Mouse (Mus musculus) forebrain, embryonic 16.5 days (tissue): ENCODE measurements around the gene Camkv. TPM values are rescaled to one million over a fixed set of nuclear protein-coding genes. Genes with fewer than 3 reads are reported as not detected.

ENCODE experiments used
- ATAC-seq: fragments of 200-750 bp; cut with Nextera tagmentation; 2 replicates; pipeline ENCODE4 v1.8.0; 2017; ENCODE audit warnings: mild to moderate bottlenecking, moderate library complexity
- H3K27ac ChIP-seq: fragments of 300-500 bp; sonication (generic); 2 replicates; pipeline ENCODE4 v1.5.1; 2014; ENCODE audit warnings: low read length, control low read depth
- H3K27me3 ChIP-seq: fragments of 300-500 bp; sonication (generic); replicated peaks from 2 replicates; pipeline ENCODE4 v1.6.1; 2014; ENCODE audit warnings: low read length; ENCODE audit not compliant: control insufficient read depth, insufficient read depth
- H3K36me3 ChIP-seq: fragments of 300-500 bp; sonication (generic); 2 replicates; pipeline ENCODE4 v1.6.1; 2014; ENCODE audit not compliant: control insufficient read depth, insufficient read depth
- H3K4me1 ChIP-seq: fragments of 300-500 bp; sonication (generic); replicated peaks from 2 replicates; pipeline ENCODE4 v1.6.1; 2014; ENCODE audit warnings: low read length; ENCODE audit not compliant: control insufficient read depth, insufficient read depth
- H3K4me2 ChIP-seq: fragments of 300-500 bp; sonication (generic); 2 replicates; pipeline ENCODE4 v1.6.1; 2014; ENCODE audit warnings: mild to moderate bottlenecking, low read length, control low read depth
- H3K4me3 ChIP-seq: fragments of 300-500 bp; sonication (generic); replicated peaks from 2 replicates; pipeline ENCODE4 v1.5.1; 2014; ENCODE audit warnings: mild to moderate bottlenecking, low read length, control low read depth
- H3K9ac ChIP-seq: fragments of 300-500 bp; sonication (generic); replicated peaks from 2 replicates; pipeline ENCODE4 v1.6.1; 2014; ENCODE audit warnings: low read depth, low read length, control low read depth
- H3K9me3 ChIP-seq: fragments of 300-500 bp; sonication (generic); 2 replicates; pipeline ENCODE4 v1.6.1; 2016; ENCODE audit warnings: low read length; ENCODE audit not compliant: control insufficient read depth
- WGBS: fragments of 180-500 bp; shearing (Covaris S2); extraction: QIAGEN DNeasy Blood & Tissue Kit; methylation state at CpG from one replicate; pipeline ENCODE4 v1.1.7; 2014; 5-methylcytosine and 5-hydroxymethylcytosine counted together
- polyA plus RNA-seq: library from polyadenylated mRNA; unstranded; fragments of >200 nt; fragmentation: Nextera tagmentation; extraction: Ambion mirVana; gene quantifications from 2 replicates; pipeline ENCODE4 v1.2.1, GENCODE M21; 2015

Camkv gene
- polyA plus RNA-seq, 1 experiment from 2014 or later, result 140 TPM

- Histone ChIP-seq H3K4me3 (no peak overlapping the region), H3K9me3 (no peaks in the 10 kb centered on the region), H3K27ac (no peak overlapping the region), H3K36me3 (peaks cover 3% of the 10 kb centered on the region; the same call in 1 of the 2 replicates), H3K27me3 (peaks cover 7% of the 10 kb centered on the region; the same call in 1 of the 2 replicates), H3K4me1 (peaks cover 28% of the 10 kb centered on the region), H3K4me2 (no peak overlapping the region), H3K9ac (no peak overlapping the region)
- WGBS, result 3% methylated on average over 4 of the region's 4 CpGs
- ATAC-seq, result peak; percentile 36; the same call in 1 of the 2 replicates
Observed at GRCm38 (mm10) chr9:107904726-107905125, 30.7 kb upstream of the Camkv start.

- 23% methylated on average over 19 of the region's 19 CpGs for WGBS
- H3K36me3 ChIP-seq, result peaks cover 3% of the 10 kb centered on the region; the same call in 1 of the 2 replicates
- 0 out of 2 replicates have a peak, but pooled peaks cover 2% of the 10 kb centered on the region for H3K27me3 ChIP-seq
- H3K9ac ChIP-seq, result peak within 1 kb of the TSS; percentile 43
- no peak for ATAC-seq
- H3K9me3 ChIP-seq, result no peaks in the 10 kb centered on the region
- no peak within 1 kb of the TSS for H3K27ac ChIP-seq
- peak within 1 kb of the TSS; percentile 27 for H3K4me3 ChIP-seq
- peak within 1 kb of the TSS; percentile 53 for H3K4me2 ChIP-seq
- peaks cover 17% of the 10 kb centered on the region for H3K4me1 ChIP-seq
Observed at GRCm38 (mm10) chr9:107906252-107906966, 29.1 kb upstream of the Camkv start, which contains the start of gene Mst1r. Gene Mst1r (plus strand): TSS chr9:107906873.

DNA sequence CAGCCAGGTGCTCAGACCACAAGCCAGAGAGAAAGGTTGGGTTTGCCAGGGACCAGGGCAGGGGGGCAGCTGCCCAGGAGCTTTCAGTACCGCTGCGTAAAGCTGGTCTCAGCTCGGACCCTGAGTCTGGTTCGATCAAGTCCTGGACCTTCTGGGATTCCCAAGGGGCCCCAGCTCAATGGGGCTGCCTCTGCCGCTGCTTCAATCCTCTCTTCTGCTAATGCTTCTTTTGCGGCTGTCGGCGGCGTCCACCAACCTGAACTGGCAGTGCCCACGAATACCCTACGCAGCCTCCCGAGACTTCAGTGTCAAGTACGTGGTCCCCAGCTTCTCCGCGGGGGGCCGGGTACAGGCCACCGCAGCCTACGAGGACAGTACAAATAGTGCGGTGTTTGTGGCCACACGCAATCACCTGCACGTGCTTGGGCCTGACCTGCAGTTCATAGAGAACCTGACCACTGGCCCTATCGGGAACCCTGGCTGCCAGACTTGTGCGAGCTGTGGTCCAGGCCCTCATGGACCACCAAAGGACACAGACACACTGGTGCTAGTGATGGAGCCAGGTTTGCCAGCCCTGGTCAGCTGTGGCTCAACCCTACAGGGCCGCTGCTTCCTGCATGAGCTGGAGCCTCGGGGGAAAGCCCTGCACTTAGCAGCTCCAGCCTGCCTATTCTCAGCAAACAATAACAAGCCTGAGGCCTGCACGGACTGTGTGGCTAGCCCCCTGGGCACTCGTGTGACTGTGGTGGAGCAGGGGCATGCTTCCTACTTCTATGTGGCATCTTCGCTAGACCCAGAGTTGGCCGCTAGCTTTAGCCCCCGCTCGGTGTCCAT is 28.3 kb upstream of the Camkv start:
- Histone ChIP-seq H3K9me3 (no peaks in the 10 kb centered on the region), H3K4me2 (peak overlapping the region; percentile 53), H3K27ac (no peak overlapping the region), H3K36me3 (peaks cover 3% of the 10 kb centered on the region; the same call in 1 of the 2 replicates), H3K4me1 (peaks cover 13% of the 10 kb centered on the region), H3K9ac (peak overlapping the region; percentile 43), H3K4me3 (peak overlapping the region; percentile 27), H3K27me3 (0 out of 2 replicates have a peak, but pooled peaks cover 2% of the 10 kb centered on the region)
- 49% methylated on average over 31 of the region's 31 CpGs for WGBS
- no peak for ATAC-seq

DNA sequence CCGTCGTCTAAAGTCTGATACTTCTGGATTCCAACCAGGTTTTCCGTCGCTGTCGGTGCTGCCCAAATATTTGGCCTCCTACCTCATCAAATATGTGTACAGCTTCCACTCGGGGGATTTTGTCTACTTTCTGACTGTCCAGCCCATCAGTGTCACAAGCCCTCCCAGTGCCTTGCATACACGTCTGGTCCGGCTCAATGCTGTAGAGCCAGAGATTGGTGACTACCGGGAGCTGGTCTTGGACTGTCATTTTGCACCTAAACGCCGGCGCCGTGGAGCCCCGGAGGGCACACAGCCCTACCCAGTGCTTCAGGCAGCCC is 27.7 kb upstream of the Camkv start:
- Histone ChIP-seq H3K27me3 (0 out of 2 replicates have a peak, but pooled peaks cover 2% of the 10 kb centered on the region), H3K27ac (no peak overlapping the region), H3K36me3 (peaks cover under 1% of the 10 kb centered on the region; the same call in 1 of the 2 replicates), H3K4me3 (no peak overlapping the region), H3K4me2 (no peak overlapping the region), H3K9me3 (no peaks in the 10 kb centered on the region), H3K4me1 (peaks cover 13% of the 10 kb centered on the region), H3K9ac (no peak overlapping the region)
- 83% methylated on average over 14 of the region's 14 CpGs for WGBS
- no peak for ATAC-seq

DNA sequence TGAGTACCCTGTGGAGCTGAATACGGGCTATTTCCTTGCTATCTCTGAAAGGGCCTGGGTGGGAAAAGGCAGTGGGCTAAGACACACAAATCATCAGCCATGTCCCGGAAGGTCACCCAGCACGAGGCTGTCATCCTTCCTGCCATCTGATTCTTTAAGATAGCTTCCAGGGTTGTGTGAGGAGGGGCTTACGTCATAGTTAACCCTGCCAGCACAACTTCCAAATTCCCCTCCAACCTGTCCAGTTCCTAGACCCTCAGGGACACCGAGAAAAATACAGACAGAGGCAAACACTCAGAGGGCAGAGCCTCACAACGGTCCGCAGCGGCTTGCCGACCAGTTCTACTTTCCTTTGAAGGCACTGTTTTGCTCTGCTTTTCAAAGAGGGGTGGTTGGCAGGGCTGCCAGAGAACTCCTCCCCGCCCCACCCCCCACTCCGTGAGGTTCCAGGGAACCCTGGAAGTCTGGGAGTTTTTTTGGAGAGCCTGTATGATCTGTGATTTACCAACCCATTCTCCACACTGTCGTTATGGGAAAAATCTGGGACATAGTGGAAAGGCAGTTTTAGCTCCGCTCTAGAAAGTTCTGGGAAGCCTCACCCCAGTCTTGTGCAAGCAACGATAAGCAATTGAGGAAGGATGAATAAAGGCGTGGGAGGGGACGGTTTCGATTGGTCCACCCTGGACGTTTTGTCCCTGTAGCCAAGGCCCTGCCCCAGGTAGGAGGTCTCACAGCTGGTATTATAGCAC is 26.9 kb upstream of the Camkv start:
- Histone ChIP-seq H3K9ac (no peak overlapping the region), H3K36me3 (no peaks in the 10 kb centered on the region), H3K4me1 (peaks cover 13% of the 10 kb centered on the region), H3K4me3 (no peak overlapping the region), H3K4me2 (no peak overlapping the region), H3K27me3 (0 out of 2 replicates have a peak, but pooled peaks cover 2% of the 10 kb centered on the region), H3K27ac (no peak overlapping the region), H3K9me3 (no peaks in the 10 kb centered on the region)
- 24% methylated on average over 18 of the region's 18 CpGs for WGBS
- no peak for ATAC-seq

- Histone ChIP-seq H3K4me3 (no peak overlapping the region), H3K27me3 (0 out of 2 replicates have a peak, but pooled peaks cover 2% of the 10 kb centered on the region), H3K36me3 (no peaks in the 10 kb centered on the region), H3K4me2 (no peak overlapping the region), H3K9ac (no peak overlapping the region), H3K4me1 (peaks cover 11% of the 10 kb centered on the region), H3K9me3 (no peaks in the 10 kb centered on the region), H3K27ac (no peak overlapping the region)
- ATAC-seq, result no peak
- WGBS, result 91% methylated on average over 15 of the region's 15 CpGs
Observed at GRCm38 (mm10) chr9:107910025-107910769, 25.3 kb upstream of the Camkv start.

DNA sequence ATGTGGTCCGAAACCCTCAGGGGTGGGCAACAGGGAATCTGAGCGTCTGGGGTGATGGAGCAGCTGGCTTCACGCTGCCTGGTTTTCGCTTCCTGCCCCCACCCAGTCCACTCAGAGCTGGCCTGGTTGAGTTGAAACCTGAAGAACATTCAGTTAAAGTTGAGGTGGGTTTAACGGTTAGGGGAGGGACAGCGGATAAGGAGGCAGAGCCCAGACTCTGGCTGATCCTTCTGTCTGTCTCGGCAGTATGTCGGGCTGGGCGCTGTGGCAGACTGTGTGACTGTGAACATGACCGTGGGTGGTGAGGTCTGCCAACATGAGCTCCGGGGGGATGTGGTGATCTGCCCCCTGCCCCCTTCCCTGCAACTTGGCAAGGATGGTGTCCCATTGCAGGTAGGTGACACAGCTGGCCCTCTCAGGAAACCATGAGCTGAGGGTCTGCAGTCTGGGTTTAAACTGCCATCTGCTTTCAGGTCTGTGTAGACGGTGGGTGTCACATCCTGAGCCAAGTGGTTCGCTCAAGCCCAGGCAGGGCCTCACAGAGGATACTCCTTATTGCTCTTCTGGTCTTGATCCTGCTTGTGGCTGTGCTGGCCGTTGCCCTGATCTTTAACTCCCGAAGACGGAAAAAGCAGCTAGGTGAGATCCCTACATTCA is 20.6 kb upstream of the Camkv start:
- ATAC-seq, result no peak
- no peak overlapping the region for H3K9ac ChIP-seq
- H3K9me3 ChIP-seq, result no peaks in the 10 kb centered on the region
- H3K36me3 ChIP-seq, result no peaks in the 10 kb centered on the region
- H3K4me1 ChIP-seq, result peaks cover 5% of the 10 kb centered on the region; the same call in 1 of the 2 replicates
- no peak overlapping the region for H3K4me3 ChIP-seq
- H3K4me2 ChIP-seq, result no peak overlapping the region
- no peak overlapping the region for H3K27ac ChIP-seq
- WGBS, result 89% methylated on average over 16 of the region's 16 CpGs
- H3K27me3 ChIP-seq, result no peaks in the 10 kb centered on the region

- H3K4me2 ChIP-seq, result no peak overlapping the region
- ATAC-seq, result no peak
- WGBS, result 35% methylated on average over 13 of the region's 13 CpGs
- peaks cover 5% of the 10 kb centered on the region; the same call in 1 of the 2 replicates for H3K4me1 ChIP-seq
- H3K4me3 ChIP-seq, result no peak overlapping the region
- no peaks in the 10 kb centered on the region for H3K36me3 ChIP-seq
- no peak overlapping the region; the same call in 1 of the 2 replicates for H3K27ac ChIP-seq
- H3K9me3 ChIP-seq, result no peaks in the 10 kb centered on the region
- no peak overlapping the region for H3K9ac ChIP-seq
- no peaks in the 10 kb centered on the region for H3K27me3 ChIP-seq
Observed at GRCm38 (mm10) chr9:107917895-107918608, 17.4 kb upstream of the Camkv start.
